Mouse (Mus musculus) olfactory bulb, adult 2 months (tissue): ENCODE measurements around the gene Fryl.

Source experiments
- CTCF ChIP-seq: fragments of 200-500 bp; IDR thresholded peaks from 2 replicates; pipeline ENCODE4 v1.5.1; 2012; ENCODE audit warnings: low read depth, mild to moderate bottlenecking, low read length, moderate library complexity; ENCODE audit not compliant: insufficient read depth
- POLR2A ChIP-seq: fragments of 200-500 bp; IDR thresholded peaks from 2 replicates; pipeline ENCODE4 v1.6.1; 2012; ENCODE audit warnings: mild to moderate bottlenecking, low read depth, low read length, moderate library complexity; ENCODE audit not compliant: insufficient read depth

DNA sequence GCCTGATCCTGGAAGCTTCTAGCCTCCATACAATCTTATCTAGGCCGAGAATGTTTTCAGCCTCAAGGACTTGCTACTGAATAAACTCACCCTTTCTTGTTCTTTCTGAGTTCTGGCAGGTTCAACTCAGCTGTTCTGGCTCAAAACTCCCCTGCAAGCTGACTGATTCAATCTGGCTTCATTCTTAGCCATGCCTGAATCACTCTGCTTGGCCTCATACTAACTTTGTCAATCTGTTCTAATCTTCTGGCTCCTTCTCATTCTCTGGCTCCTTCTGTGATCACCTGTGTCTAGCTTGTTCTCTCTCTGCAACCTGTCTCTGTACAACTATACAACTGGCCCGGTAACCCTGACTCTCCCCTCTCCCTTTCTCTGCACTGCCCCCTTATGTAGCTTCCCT lies 93.9 kb downstream of the Fryl start:
- TF ChIP-seq CTCF (no peak), POLR2A (no peak)
